Mouse (Mus musculus): ENCODE results near the gene Gja5. TPM values are rescaled to one million over a fixed set of nuclear protein-coding genes. Genes with fewer than 3 reads are reported as not detected.

Gja5 gene
- total and polyA plus RNA-seq, 3 experiments: 14.2 to 24.0 (median 16.3) TPM

DNA sequence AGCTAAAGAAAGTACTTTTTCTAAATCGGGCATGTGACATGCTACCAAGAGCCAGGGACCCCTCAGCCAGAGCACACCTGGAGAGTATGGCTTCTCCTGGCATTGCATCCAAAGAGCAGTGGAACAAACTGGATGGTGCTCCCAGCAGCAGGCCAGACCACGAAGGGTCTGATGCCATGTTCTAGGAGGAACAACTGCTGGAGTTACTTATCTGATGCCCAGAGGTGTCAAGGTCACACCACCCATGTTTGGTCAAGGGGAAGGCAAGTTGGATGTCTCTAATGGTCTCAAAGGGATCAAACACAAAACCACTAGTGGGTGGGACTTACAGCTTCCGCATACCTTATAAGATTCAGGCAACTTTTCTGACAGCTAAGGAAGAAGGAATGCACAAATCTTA lies 74.5 kb downstream of the Gja5 start:
- no peak for DNase-seq
- Histone ChIP-seq H3K27ac (no peak overlapping the region), H3K9ac (ENCODE audit: low read depth, low read length) (no peak overlapping the region), H3K4me1 (ENCODE audit: control insufficient read depth, insufficient read depth, low read length) (no peaks in the 10 kb centered on the region), H3K36me3 (ENCODE audit: control insufficient read depth, insufficient read depth, low read length) (no peaks in the 10 kb centered on the region), H3K4me3 (no peak overlapping the region), H3K27me3 (ENCODE audit: control insufficient read depth, insufficient read depth, low read length) (no peaks in the 10 kb centered on the region), H3K79me2 (replicated peaks; ENCODE audit: control insufficient read depth, insufficient read depth, low read length) (no peaks in the 10 kb centered on the region)
- intact Hi-C loops (cut with DNase I): no loop called here
- TF ChIP-seq EP300 (IDR thresholded peaks at IDR 0.05; ENCODE audit: insufficient read depth, low read depth, low read length) (no peak), CTCF (IDR thresholded peaks at IDR 0.05) (no peak), POLR2A (IDR thresholded peaks at IDR 0.05; ENCODE audit: insufficient read depth, low read depth, low read length) (no peak)
- WGBS: 84% methylated on average over 3 of the region's 3 CpGs

- Histone ChIP-seq H3K79me2 (replicated peaks; ENCODE audit: control insufficient read depth, insufficient read depth, low read length) (no peaks in the 10 kb centered on the region), H3K4me1 (ENCODE audit: control insufficient read depth, insufficient read depth, low read length) (no peaks in the 10 kb centered on the region), H3K4me3 (no peak overlapping the region), H3K9ac (ENCODE audit: low read depth, low read length) (no peak overlapping the region), H3K36me3 (ENCODE audit: control insufficient read depth, insufficient read depth, low read length) (no peaks in the 10 kb centered on the region), H3K27me3 (ENCODE audit: control insufficient read depth, insufficient read depth, low read length) (no peaks in the 10 kb centered on the region), H3K27ac (no peak overlapping the region)
- WGBS: 53% methylated on average over 3 of the region's 3 CpGs
- TF ChIP-seq POLR2A (IDR thresholded peaks at IDR 0.05; ENCODE audit: insufficient read depth, low read depth, low read length) (no peak), EP300 (IDR thresholded peaks at IDR 0.05; ENCODE audit: insufficient read depth, low read depth, low read length) (no peak), CTCF (IDR thresholded peaks at IDR 0.05) (no peak)
- no peak for DNase-seq
- intact Hi-C loops (cut with DNase I): no loop called here
These were observed 77.3 kb downstream of the Gja5 start for GRCm38 (mm10) chr3:96981833-96982232.

GRCm38 (mm10) chr3:96982666-96983065 lies 78.2 kb downstream of the Gja5 start:
- TF ChIP-seq CTCF (IDR thresholded peaks at IDR 0.05) (no peak), EP300 (IDR thresholded peaks at IDR 0.05; ENCODE audit: insufficient read depth, low read depth, low read length) (no peak), POLR2A (IDR thresholded peaks at IDR 0.05; ENCODE audit: insufficient read depth, low read depth, low read length) (no peak)
- no peaks in the 10 kb centered on the region for H3K4me1 ChIP-seq (ENCODE audit: control insufficient read depth, insufficient read depth, low read length)
- no peaks in the 10 kb centered on the region for H3K79me2 ChIP-seq (replicated peaks; ENCODE audit: control insufficient read depth, insufficient read depth, low read length)
- no peaks in the 10 kb centered on the region for H3K36me3 ChIP-seq (ENCODE audit: control insufficient read depth, insufficient read depth, low read length)
- no peak for DNase-seq
- no peak overlapping the region for H3K9ac ChIP-seq (ENCODE audit: low read depth, low read length)
- H3K27me3 ChIP-seq (ENCODE audit: control insufficient read depth, insufficient read depth, low read length): no peaks in the 10 kb centered on the region
- intact Hi-C loops (cut with DNase I): no loop called here
- WGBS: 88% methylated on average over 2 of the region's 2 CpGs
- no peak overlapping the region for H3K4me3 ChIP-seq
- H3K27ac ChIP-seq: no peak overlapping the region

DNA sequence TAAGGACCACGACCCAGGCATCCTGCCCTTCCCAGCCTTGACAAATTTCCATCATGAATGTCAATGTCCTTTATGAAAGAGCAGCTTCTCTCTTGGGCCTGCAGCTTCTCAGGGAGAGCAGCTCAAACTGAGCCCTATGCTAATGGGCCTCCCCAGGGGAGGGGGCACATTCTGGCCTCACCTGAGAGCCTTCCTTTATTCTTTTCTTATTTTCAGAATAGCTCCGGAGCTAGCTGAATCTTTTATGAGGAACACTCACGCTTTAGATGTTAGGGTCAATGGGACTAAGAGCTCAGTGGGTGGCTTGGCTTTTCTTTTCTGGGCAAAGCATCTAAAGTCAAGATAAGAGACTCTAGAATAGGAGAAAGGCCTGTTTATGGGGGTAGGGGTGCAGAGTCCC lies 88.0 kb downstream of the Gja5 start:
- H3K36me3 ChIP-seq (ENCODE audit: control insufficient read depth, insufficient read depth, low read length): no peaks in the 10 kb centered on the region
- H3K27me3 ChIP-seq (ENCODE audit: control insufficient read depth, insufficient read depth, low read length): no peaks in the 10 kb centered on the region
- no peak for DNase-seq
- 75% methylated on average over 3 of the region's 3 CpGs for WGBS
- H3K4me3 ChIP-seq: no peak overlapping the region
- no peaks in the 10 kb centered on the region for H3K4me1 ChIP-seq (ENCODE audit: control insufficient read depth, insufficient read depth, low read length)
- intact Hi-C loops (cut with DNase I): no loop called here
- H3K27ac ChIP-seq: no peak overlapping the region
- TF ChIP-seq EP300 (IDR thresholded peaks at IDR 0.05; ENCODE audit: insufficient read depth, low read depth, low read length) (no peak), CTCF (IDR thresholded peaks at IDR 0.05) (no peak), POLR2A (IDR thresholded peaks at IDR 0.05; ENCODE audit: insufficient read depth, low read depth, low read length) (no peak)
- H3K79me2 ChIP-seq (replicated peaks; ENCODE audit: control insufficient read depth, insufficient read depth, low read length): no peaks in the 10 kb centered on the region
- no peak overlapping the region for H3K9ac ChIP-seq (ENCODE audit: low read depth, low read length)

- H3K4me3 ChIP-seq: no peak overlapping the region
- WGBS: 37% methylated on average over 6 of the region's 6 CpGs
- intact Hi-C loops (cut with DNase I): no loop called here
These were observed 93.3 kb downstream of the Gja5 start for GRCm38 (mm10) chr3:96997770-96998169.

DNA sequence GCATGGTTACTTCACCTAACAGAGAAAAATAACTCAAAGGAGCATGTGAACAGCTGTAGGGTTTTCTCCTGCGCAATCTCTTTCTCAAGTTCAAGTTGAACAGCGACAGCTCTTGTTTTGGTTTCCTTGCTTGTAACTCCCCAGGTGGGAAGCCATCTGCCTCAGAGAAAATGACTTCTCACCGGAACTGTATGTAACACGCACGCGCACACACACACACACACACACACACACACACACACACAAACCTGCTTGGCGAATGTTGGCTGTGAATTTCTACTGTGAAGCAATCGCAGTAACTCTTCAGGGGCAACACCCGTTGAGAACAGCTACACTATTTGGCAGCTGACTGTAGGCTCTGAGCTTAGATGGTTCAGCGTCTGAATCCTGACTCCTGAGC lies 98.6 kb downstream of the Gja5 start:
- no peak for DNase-seq
- Histone ChIP-seq H3K27me3 (ENCODE audit: control insufficient read depth, insufficient read depth, low read length) (no peaks in the 10 kb centered on the region), H3K79me2 (replicated peaks; ENCODE audit: control insufficient read depth, insufficient read depth, low read length) (no peaks in the 10 kb centered on the region), H3K4me1 (ENCODE audit: control insufficient read depth, insufficient read depth, low read length) (no peaks in the 10 kb centered on the region), H3K4me3 (no peak overlapping the region), H3K36me3 (ENCODE audit: control insufficient read depth, insufficient read depth, low read length) (no peaks in the 10 kb centered on the region), H3K9ac (ENCODE audit: low read depth, low read length) (no peak overlapping the region), H3K27ac (no peak overlapping the region)
- TF ChIP-seq POLR2A (IDR thresholded peaks at IDR 0.05; ENCODE audit: insufficient read depth, low read depth, low read length): no peak
- TF ChIP-seq EP300 (IDR thresholded peaks at IDR 0.05; ENCODE audit: insufficient read depth, low read depth, low read length): no peak
- TF ChIP-seq CTCF (IDR thresholded peaks at IDR 0.05): no peak
- intact Hi-C loops (cut with DNase I): no loop called here
- WGBS: 91% methylated on average over 10 of the region's 10 CpGs

More at GRCm38 (mm10) chr3:96997770-96998169, 93.3 kb downstream of the Gja5 start:
- Histone ChIP-seq H3K36me3 (ENCODE audit: control insufficient read depth, insufficient read depth, low read length) (no peaks in the 10 kb centered on the region), H3K9ac (ENCODE audit: low read depth, low read length) (no peak overlapping the region), H3K27ac (no peak overlapping the region), H3K27me3 (ENCODE audit: control insufficient read depth, insufficient read depth, low read length) (no peaks in the 10 kb centered on the region), H3K4me1 (ENCODE audit: control insufficient read depth, insufficient read depth, low read length) (no peaks in the 10 kb centered on the region), H3K79me2 (replicated peaks; ENCODE audit: control insufficient read depth, insufficient read depth, low read length) (no peaks in the 10 kb centered on the region)
- TF ChIP-seq CTCF (IDR thresholded peaks at IDR 0.05): no peak
- TF ChIP-seq POLR2A (IDR thresholded peaks at IDR 0.05; ENCODE audit: insufficient read depth, low read depth, low read length): no peak
- no peak for DNase-seq

Data from heart, adult 2 months (tissue).